Mouse (Mus musculus) liver, embryonic 11.5 days (tissue): ENCODE measurements around the gene Smtnl2. TPM values are rescaled to one million over a fixed set of nuclear protein-coding genes. Genes with fewer than 3 reads are reported as not detected.
A peak's percentile ranks its signal among the peaks of the same experiment; 100 is the strongest.
"Not testable (repeated sequence)": the region's sequence is repeated elsewhere in the genome, so short reads cannot be mapped to it uniquely, and the experiment has no call there.

ENCODE experiments used
- ATAC-seq: fragments of 200-750 bp; cut with Nextera tagmentation; replicated peaks from 2 replicates; pipeline ENCODE4 v1.8.0; 2017; ENCODE audit warnings: moderate number of reproducible peaks, mild to moderate bottlenecking, moderate TSS enrichment, moderate library complexity; ENCODE audit not compliant: low FRiP score
- DNase-seq: peaks from one replicate; pipeline ENCODE4 v3.0.0-alpha.2; 2017; ENCODE audit warnings: low spot score
- H3K27ac ChIP-seq: fragments of 300-500 bp; sonication (generic); 2 replicates; pipeline ENCODE4 v1.5.1; 2014; ENCODE audit warnings: mild to moderate bottlenecking, low read depth, low read length, control low read depth
- H3K27me3 ChIP-seq: fragments of 300-500 bp; sonication (generic); replicated peaks from 2 replicates; pipeline ENCODE4 v1.6.1; 2014; ENCODE audit warnings: low read length, mixed read lengths; ENCODE audit not compliant: control insufficient read depth, insufficient read depth
- H3K36me3 ChIP-seq: fragments of 300-500 bp; sonication (generic); 2 replicates; pipeline ENCODE4 v1.6.1; 2014; ENCODE audit warnings: mild to moderate bottlenecking, low read length, moderate library complexity, mixed read lengths; ENCODE audit not compliant: control insufficient read depth, insufficient read depth
- H3K4me1 ChIP-seq: fragments of 300-500 bp; sonication (generic); replicated peaks from 2 replicates; pipeline ENCODE4 v1.6.1; 2014; ENCODE audit warnings: low read length, mixed read lengths; ENCODE audit not compliant: control insufficient read depth, insufficient read depth
- H3K4me2 ChIP-seq: fragments of 300-500 bp; sonication (generic); 2 replicates; pipeline ENCODE4 v1.6.1; 2014; ENCODE audit warnings: mild to moderate bottlenecking, control low read depth, moderate library complexity
- H3K4me3 ChIP-seq: fragments of 300-500 bp; sonication (generic); 2 replicates; pipeline ENCODE4 v1.5.1; 2014; ENCODE audit warnings: low read depth, low read length, control low read depth
- H3K9ac ChIP-seq: fragments of 300-500 bp; sonication (generic); 2 replicates; pipeline ENCODE4 v1.6.1; 2014; ENCODE audit warnings: low read depth, low read length, control low read depth
- H3K9me3 ChIP-seq: fragments of 300-500 bp; sonication (generic); 2 replicates; pipeline ENCODE4 v1.6.1; 2016; ENCODE audit warnings: low read length, inconsistent platforms, mixed read lengths; ENCODE audit not compliant: control insufficient read depth
- WGBS: fragments of 180-500 bp; shearing (Covaris S2); extraction: QIAGEN DNeasy Blood & Tissue Kit; methylation state at CpG from one replicate; pipeline ENCODE4 v1.1.7; 2014; 5-methylcytosine and 5-hydroxymethylcytosine counted together
- microRNA-seq: library from miRNA; unstranded; fragments of <30 nt; microRNA quantifications from one replicate; pipeline ENCODE4, GENCODE M21; 2017; ENCODE audit warnings: borderline number of aligned reads
- polyA plus RNA-seq: library from polyadenylated mRNA; unstranded; fragments of >200 nt; fragmentation: Nextera tagmentation; extraction: Ambion mirVana; gene quantifications from 2 replicates; pipeline ENCODE4 v1.2.1, GENCODE M21; 2014

Smtnl2 gene
- polyA plus RNA-seq, 1 experiment from 2014 or later: 24.8 TPM

DNA sequence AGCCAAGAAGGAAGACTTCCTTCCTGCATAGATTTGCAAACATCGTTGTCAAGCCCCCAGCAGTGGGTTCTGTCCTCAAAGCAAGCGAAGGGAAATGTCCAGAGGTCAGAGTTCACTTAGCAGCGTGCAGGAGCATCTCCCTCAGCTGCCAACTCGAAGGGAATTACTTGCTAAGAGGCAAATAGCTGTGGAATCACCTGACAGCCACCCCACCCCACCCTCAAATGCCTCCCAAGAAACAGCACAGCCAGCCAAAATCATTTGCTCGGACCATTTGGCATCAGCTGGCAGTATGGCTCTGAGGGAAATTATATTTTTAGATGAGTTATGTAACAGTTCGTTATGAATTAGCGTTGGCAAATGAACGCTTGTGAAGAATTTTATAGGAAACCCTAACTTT, 62.5 kb downstream of the Smtnl2 start:
- Histone ChIP-seq H3K9ac (no peak overlapping the region), H3K4me3 (no peak overlapping the region), H3K4me1 (no peaks in the 10 kb centered on the region), H3K9me3 (no peaks in the 10 kb centered on the region), H3K27me3 (no peaks in the 10 kb centered on the region), H3K27ac (no peak overlapping the region), H3K4me2 (no peak overlapping the region), H3K36me3 (no peaks in the 10 kb centered on the region)
- ATAC-seq (no peak), DNase-seq (no peak)
- 59% methylated on average over 8 of the region's 8 CpGs for WGBS

DNA sequence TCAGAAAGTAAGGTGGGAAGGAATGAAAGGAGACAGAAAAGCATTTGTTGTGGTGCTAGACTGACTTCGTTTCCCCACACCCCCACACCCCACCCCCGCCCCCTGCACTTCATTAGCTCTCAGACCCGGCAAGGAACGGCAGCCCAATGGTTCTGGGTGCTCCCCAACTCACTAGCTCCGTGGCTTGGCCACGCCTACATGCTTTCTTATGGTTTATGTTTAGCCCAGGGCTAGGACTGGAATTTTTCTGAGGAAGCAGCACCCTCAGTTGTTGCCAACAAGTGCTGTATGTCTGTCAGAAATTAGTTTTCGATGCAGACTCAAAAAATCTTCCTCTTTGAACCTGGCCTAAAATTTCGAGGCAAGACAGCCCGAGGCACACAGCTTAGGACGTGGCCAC, 63.0 kb downstream of the Smtnl2 start:
- Histone ChIP-seq H3K27me3 (no peaks in the 10 kb centered on the region), H3K4me3 (no peak overlapping the region), H3K27ac (no peak overlapping the region), H3K9me3 (no peaks in the 10 kb centered on the region), H3K4me2 (no peak overlapping the region), H3K36me3 (no peaks in the 10 kb centered on the region), H3K9ac (no peak overlapping the region), H3K4me1 (no peaks in the 10 kb centered on the region)
- ATAC-seq (no peak), DNase-seq (no peak)
- 52% methylated on average over 10 of the region's 10 CpGs for WGBS

- no peaks in the 10 kb centered on the region for H3K4me1 ChIP-seq
- ATAC-seq (no peak), DNase-seq (no peak)
- no peaks in the 10 kb centered on the region; the same call in 1 of the 2 replicates for H3K27me3 ChIP-seq
- no peak overlapping the region for H3K4me2 ChIP-seq
- H3K9me3 ChIP-seq: no peaks in the 10 kb centered on the region
- WGBS: 82% methylated on average over 11 of the region's 11 CpGs
- no peak overlapping the region for H3K9ac ChIP-seq
- no peak overlapping the region for H3K4me3 ChIP-seq
- H3K36me3 ChIP-seq: no peaks in the 10 kb centered on the region
- no peak overlapping the region for H3K27ac ChIP-seq
Observed at GRCm38 (mm10) chr11:72344486-72344885, 67.0 kb downstream of the Smtnl2 start.

DNA sequence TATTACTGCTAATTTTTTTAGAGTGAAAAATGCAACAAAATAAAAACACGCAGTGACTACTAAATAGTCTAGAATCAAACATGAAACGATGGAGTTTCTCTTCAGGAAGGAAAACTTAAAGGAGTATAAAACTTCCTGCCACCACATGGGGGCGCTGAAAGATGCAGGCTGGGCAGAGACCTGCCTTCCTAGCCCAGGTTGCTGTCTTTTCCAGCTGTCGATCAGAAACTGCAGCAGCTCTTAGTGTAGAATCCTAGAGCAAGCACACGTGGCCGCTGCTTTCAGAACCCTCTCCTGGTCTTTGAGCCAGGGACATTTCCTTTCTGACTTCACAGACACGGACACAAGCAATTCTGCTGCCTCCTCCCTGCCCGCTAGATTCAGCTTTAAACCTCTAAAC, 67.6 kb downstream of the Smtnl2 start:
- Histone ChIP-seq H3K36me3 (no peaks in the 10 kb centered on the region), H3K27me3 (no peaks in the 10 kb centered on the region; the same call in 1 of the 2 replicates), H3K27ac (no peak overlapping the region), H3K4me2 (no peak overlapping the region), H3K9ac (no peak overlapping the region), H3K4me3 (no peak overlapping the region), H3K4me1 (no peaks in the 10 kb centered on the region), H3K9me3 (no peaks in the 10 kb centered on the region)
- ATAC-seq (no peak), DNase-seq (peak; percentile 41)
- WGBS: 23% methylated on average over 8 of the region's 8 CpGs

DNA sequence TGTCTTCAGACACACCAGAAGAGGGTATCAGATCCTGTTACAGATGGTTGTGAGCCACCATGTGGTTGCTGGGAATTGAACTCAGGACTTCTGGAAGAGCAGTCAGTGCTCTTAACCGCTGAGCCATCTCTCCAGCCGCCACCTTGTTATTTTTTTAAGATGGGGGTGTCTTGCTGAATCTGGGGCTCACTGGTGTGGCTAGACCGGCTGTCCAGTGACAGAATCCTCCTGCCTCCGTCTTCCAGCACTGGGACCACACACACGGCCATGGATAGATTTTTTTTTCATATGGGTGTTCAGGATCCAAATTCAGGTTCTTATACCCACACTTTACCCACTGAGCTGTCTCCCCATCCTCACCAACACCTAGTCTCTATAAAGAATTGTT, 68.3 kb downstream of the Smtnl2 start:
- not testable (repeated sequence) for H3K4me3 ChIP-seq, H3K4me2 ChIP-seq, H3K27ac ChIP-seq, H3K9ac ChIP-seq, DNase-seq, H3K4me1 ChIP-seq, ATAC-seq, H3K36me3 ChIP-seq, H3K27me3 ChIP-seq, H3K9me3 ChIP-seq
- WGBS: 89% methylated on average over 5 of the region's 5 CpGs

- Histone ChIP-seq H3K36me3 (no peaks in the 10 kb centered on the region), H3K4me3 (no peak overlapping the region), H3K27ac (no peak overlapping the region), H3K4me1 (no peaks in the 10 kb centered on the region), H3K9me3 (no peaks in the 10 kb centered on the region), H3K4me2 (peak overlapping the region; percentile 18), H3K27me3 (no peaks in the 10 kb centered on the region; the same call in 1 of the 2 replicates), H3K9ac (no peak overlapping the region)
- WGBS: 9% methylated on average over 7 of the region's 7 CpGs
- ATAC-seq: peak; percentile 77
- DNase-seq: peak; percentile 45
Observed at GRCm38 (mm10) chr11:72342549-72343237, 68.8 kb downstream of the Smtnl2 start.

DNA sequence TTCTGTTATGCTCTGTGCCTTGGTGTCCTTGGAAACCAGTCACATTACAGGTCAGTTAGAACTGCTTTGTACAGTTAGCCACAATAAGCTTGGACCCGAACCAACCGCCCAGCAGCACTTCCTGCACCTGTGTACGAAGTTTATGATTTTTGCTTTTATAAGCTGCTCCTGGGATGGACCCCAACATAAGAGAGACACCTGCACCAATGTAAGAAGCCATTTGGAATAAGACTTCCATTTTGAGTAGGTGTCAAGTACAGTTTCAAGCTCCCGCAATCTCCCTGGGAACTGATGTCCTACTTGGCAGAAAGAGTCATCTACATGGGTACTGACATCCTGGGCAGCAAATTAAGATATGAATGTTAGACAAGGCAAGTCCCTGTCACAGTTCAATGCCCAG, 71.8 kb downstream of the Smtnl2 start:
- Histone ChIP-seq H3K4me1 (no peaks in the 10 kb centered on the region), H3K36me3 (no peaks in the 10 kb centered on the region), H3K9ac (no peak overlapping the region), H3K4me2 (no peak overlapping the region), H3K27me3 (no peaks in the 10 kb centered on the region; the same call in 1 of the 2 replicates), H3K4me3 (no peak overlapping the region), H3K27ac (no peak overlapping the region), H3K9me3 (no peaks in the 10 kb centered on the region)
- 73% methylated on average over 4 of the region's 4 CpGs for WGBS
- DNase-seq (no peak), ATAC-seq (no peak)

Small RNA genes lying within 50 kb of the gene (microRNA-seq; reads per million reads assigned to microRNA genes)
- not detected for gene Mir6338

Other genes starting within 250 kb of the Smtnl2 start
- gene Gm43951, start 204.9 kb downstream of the Smtnl2 start, polyA plus RNA-seq: not detected in 2 replicates
- gene 4933427D14Rik, start 204.3 kb downstream of the Smtnl2 start, polyA plus RNA-seq: 6.9 and 8.6 TPM in 2 replicates
- gene Txndc17, start 204.2 kb downstream of the Smtnl2 start, polyA plus RNA-seq: 144 and 153 TPM in 2 replicates
- 27.5 and 29.8 TPM in 2 replicates for gene Med31, start 196.1 kb downstream of the Smtnl2 start, polyA plus RNA-seq
- not detected in 2 replicates for gene Slc13a5, start 144.5 kb downstream of the Smtnl2 start, polyA plus RNA-seq
- 2.7 and 2.8 TPM in 2 replicates for gene Xaf1, start 110.1 kb downstream of the Smtnl2 start, polyA plus RNA-seq
- gene Fbxo39, start 97.3 kb downstream of the Smtnl2 start, polyA plus RNA-seq: not detected in 2 replicates
- gene Tekt1, start 49.3 kb downstream of the Smtnl2 start, polyA plus RNA-seq: 1.1 and 1.3 TPM in 2 replicates
- not detected in 2 replicates for gene Ggt6, start 23.8 kb upstream of the Smtnl2 start, polyA plus RNA-seq
- gene Mybbp1a, start 29.6 kb upstream of the Smtnl2 start, polyA plus RNA-seq: 263 and 272 TPM in 2 replicates
- 20.0 and 21.0 TPM in 2 replicates for gene Spns2, start 78.2 kb upstream of the Smtnl2 start, polyA plus RNA-seq
- gene Spns3, start 138.8 kb upstream of the Smtnl2 start, polyA plus RNA-seq: 1.9 and 2.0 TPM in 2 replicates
- 61.9 and 66.2 TPM in 2 replicates for gene Ube2g1, start 195.6 kb upstream of the Smtnl2 start, polyA plus RNA-seq